Mouse (Mus musculus): ENCODE measurements around the gene Traf1. TPM values are rescaled to one million over a fixed set of nuclear protein-coding genes. Genes with fewer than 3 reads are reported as not detected.

Gene Traf1
- polyA plus RNA-seq, 1 experiment from 2014 or later = 0.76 TPM

DNA sequence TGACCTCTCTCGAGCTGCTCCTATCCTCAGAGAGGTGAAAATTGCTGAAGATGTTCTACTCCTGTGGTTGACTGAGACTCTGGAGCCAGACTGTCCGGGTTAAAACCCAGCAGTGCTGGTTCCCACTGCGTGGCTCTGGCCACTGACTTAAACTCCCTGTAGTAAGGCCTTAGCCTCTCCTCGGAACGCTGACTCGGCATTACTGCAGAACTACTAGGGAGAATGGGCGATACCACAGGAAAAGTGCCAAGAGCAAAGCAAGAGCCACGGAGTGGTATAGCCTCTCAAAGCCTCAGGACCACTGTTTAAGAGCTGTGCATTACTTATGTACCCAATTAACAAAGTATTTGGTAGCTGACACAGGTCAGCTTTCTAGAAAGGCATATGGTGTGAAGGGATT lies 23.3 kb upstream of the Traf1 start:
- Histone ChIP-seq H3K9ac (ENCODE audit: low read length) (no peak overlapping the region), H3K27me3 (replicated peaks; ENCODE audit: control insufficient read depth, insufficient read depth, low read length) (no peaks in the 10 kb centered on the region), H3K36me3 (ENCODE audit: control insufficient read depth, insufficient read depth, low read length) (no peaks in the 10 kb centered on the region), H3K4me2 (ENCODE audit: low read length) (no peak overlapping the region), H3K4me3 (ENCODE audit: low read depth, low read length) (no peak overlapping the region), H3K27ac (ENCODE audit: low read depth, low read length) (no peak overlapping the region), H3K4me1 (ENCODE audit: control insufficient read depth, insufficient read depth, low read length) (0 out of 2 replicates have a peak, but pooled peaks cover 2% of the 10 kb centered on the region), H3K9me3 (replicated peaks; ENCODE audit: control insufficient read depth, low read length) (no peaks in the 10 kb centered on the region)
- DNase-seq (ENCODE audit: low spot score) = no peak
- 90% methylated on average over 8 of the region's 8 CpGs for WGBS
- ATAC-seq = no peak

- WGBS = 64% methylated on average over 11 of the region's 11 CpGs
- ATAC-seq = no peak
- 0 out of 2 replicates have a peak, but pooled peaks cover 2% of the 10 kb centered on the region for H3K4me1 ChIP-seq (ENCODE audit: control insufficient read depth, insufficient read depth, low read length)
- no peak overlapping the region for H3K4me3 ChIP-seq (ENCODE audit: low read depth, low read length)
- peak; percentile 17 for DNase-seq (ENCODE audit: low spot score)
- no peak overlapping the region for H3K9ac ChIP-seq (ENCODE audit: low read length)
- no peaks in the 10 kb centered on the region for H3K36me3 ChIP-seq (ENCODE audit: control insufficient read depth, insufficient read depth, low read length)
- H3K27me3 ChIP-seq (replicated peaks; ENCODE audit: control insufficient read depth, insufficient read depth, low read length) = no peaks in the 10 kb centered on the region
- no peak overlapping the region for H3K27ac ChIP-seq (ENCODE audit: low read depth, low read length)
- H3K9me3 ChIP-seq (replicated peaks; ENCODE audit: control insufficient read depth, low read length) = no peaks in the 10 kb centered on the region
- H3K4me2 ChIP-seq (ENCODE audit: low read length) = no peak overlapping the region
Measured at GRCm38 (mm10) chr2:34982906-34983698, 21.5 kb upstream of the Traf1 start.

DNA sequence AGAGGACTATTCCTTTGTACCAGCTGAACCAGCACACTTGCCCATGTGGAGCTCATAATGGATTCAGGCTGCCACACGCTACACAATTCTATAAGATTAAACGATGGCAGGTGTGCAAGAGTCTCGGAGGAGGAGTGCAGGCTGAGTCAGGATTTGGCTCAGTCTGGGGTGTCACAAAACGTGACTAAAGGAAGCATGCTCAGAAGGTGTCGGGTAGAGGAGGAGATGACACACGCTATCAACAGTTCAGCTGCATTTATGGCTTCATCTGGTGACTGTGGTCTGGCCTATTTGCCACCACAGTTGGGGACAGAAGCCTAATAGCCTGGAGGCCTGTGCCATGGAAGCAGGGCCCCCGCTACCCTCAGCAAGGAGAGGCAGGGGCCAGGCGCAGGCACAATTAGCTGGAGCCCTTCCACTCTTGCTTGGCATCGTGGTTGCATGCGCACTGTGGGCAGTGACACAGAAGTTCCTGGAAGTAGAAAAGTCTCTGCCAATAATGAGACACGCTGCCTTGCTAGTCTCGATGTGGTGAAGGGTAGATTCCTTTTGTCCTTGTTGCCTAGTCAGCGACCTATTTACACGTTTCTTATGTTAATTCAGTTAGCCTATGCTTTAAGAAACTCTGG lies 20.6 kb upstream of the Traf1 start:
- Histone ChIP-seq H3K9ac (ENCODE audit: low read length) (no peak overlapping the region), H3K4me2 (ENCODE audit: low read length) (no peak overlapping the region), H3K27ac (ENCODE audit: low read depth, low read length) (no peak overlapping the region), H3K4me1 (ENCODE audit: control insufficient read depth, insufficient read depth, low read length) (0 out of 2 replicates have a peak, but pooled peaks cover 2% of the 10 kb centered on the region), H3K27me3 (replicated peaks; ENCODE audit: control insufficient read depth, insufficient read depth, low read length) (no peaks in the 10 kb centered on the region), H3K36me3 (ENCODE audit: control insufficient read depth, insufficient read depth, low read length) (no peaks in the 10 kb centered on the region), H3K9me3 (replicated peaks; ENCODE audit: control insufficient read depth, low read length) (no peaks in the 10 kb centered on the region), H3K4me3 (ENCODE audit: low read depth, low read length) (no peak overlapping the region)
- no peak; the same call in 1 of the 2 replicates for ATAC-seq
- 43% methylated on average over 14 of the region's 14 CpGs for WGBS
- peak; percentile 31 for DNase-seq (ENCODE audit: low spot score)

DNA sequence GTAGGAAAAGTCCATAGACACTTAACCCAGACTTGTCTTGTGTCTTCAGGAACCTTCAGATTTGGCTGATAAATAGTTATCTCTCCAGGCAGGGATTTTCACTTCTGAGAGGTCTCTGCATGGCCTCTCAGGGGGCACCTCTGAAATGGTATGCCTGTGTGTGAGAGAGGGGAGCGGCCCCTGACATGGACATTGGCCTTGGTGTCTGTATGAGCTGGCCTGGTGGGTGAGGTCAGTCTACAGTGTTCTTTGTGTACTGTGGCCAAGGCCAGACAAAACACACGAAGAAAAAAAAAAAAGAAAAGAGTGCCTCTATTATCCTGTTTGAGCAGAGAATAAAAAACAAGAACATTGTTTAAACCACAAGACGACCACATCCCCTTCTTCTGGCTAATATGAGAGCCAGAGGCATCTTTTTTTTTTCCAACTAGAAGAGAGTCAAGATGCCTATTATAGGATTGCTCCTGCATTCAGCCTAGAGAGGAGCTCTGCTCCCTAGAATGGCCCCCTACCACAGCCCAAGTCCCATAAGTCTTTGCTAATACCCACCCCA lies 18.0 kb upstream of the Traf1 start:
- Histone ChIP-seq H3K9ac (ENCODE audit: low read length) (no peak overlapping the region), H3K27ac (ENCODE audit: low read depth, low read length) (no peak overlapping the region), H3K36me3 (ENCODE audit: control insufficient read depth, insufficient read depth, low read length) (no peaks in the 10 kb centered on the region), H3K9me3 (replicated peaks; ENCODE audit: control insufficient read depth, low read length) (no peaks in the 10 kb centered on the region), H3K27me3 (replicated peaks; ENCODE audit: control insufficient read depth, insufficient read depth, low read length) (no peaks in the 10 kb centered on the region), H3K4me1 (ENCODE audit: control insufficient read depth, insufficient read depth, low read length) (0 out of 2 replicates have a peak, but pooled peaks cover 2% of the 10 kb centered on the region), H3K4me2 (ENCODE audit: low read length) (no peak overlapping the region), H3K4me3 (ENCODE audit: low read depth, low read length) (no peak overlapping the region)
- WGBS = 63% methylated on average over 3 of the region's 3 CpGs
- DNase-seq (ENCODE audit: low spot score) (no peak), ATAC-seq (no peak)

DNA sequence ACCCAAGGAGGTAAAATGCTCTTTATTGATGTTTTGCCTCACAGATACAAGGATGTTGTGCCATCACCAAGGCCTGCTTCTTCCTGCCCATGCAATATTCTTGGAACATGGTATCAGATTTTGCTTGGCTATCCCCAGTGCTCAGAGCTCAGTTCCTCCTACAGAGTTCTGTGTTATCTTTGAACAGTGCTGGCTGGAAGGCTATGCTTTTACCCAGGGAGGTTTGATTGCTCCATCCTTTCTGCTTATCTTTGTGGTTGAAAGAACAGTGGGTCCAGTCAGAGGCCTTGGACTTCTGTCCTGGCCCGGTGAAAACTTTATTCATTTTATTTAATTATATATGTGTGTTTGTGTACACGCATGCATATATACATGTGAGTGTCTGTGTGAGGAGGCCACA lies 16.7 kb upstream of the Traf1 start:
- no peak for ATAC-seq
- DNase-seq (ENCODE audit: low spot score) = no peak
- H3K9me3 ChIP-seq (replicated peaks; ENCODE audit: control insufficient read depth, low read length) = no peaks in the 10 kb centered on the region
- no peak overlapping the region for H3K4me2 ChIP-seq (ENCODE audit: low read length)
- no peak overlapping the region for H3K4me3 ChIP-seq (ENCODE audit: low read depth, low read length)
- H3K27ac ChIP-seq (ENCODE audit: low read depth, low read length) = no peak overlapping the region
- 95% methylated on average over 2 of the region's 2 CpGs for WGBS
- H3K9ac ChIP-seq (ENCODE audit: low read length) = no peak overlapping the region
- H3K27me3 ChIP-seq (replicated peaks; ENCODE audit: control insufficient read depth, insufficient read depth, low read length) = no peaks in the 10 kb centered on the region
- no peaks in the 10 kb centered on the region for H3K36me3 ChIP-seq (ENCODE audit: control insufficient read depth, insufficient read depth, low read length)
- 0 out of 2 replicates have a peak, but pooled peaks cover 2% of the 10 kb centered on the region for H3K4me1 ChIP-seq (ENCODE audit: control insufficient read depth, insufficient read depth, low read length)

DNA sequence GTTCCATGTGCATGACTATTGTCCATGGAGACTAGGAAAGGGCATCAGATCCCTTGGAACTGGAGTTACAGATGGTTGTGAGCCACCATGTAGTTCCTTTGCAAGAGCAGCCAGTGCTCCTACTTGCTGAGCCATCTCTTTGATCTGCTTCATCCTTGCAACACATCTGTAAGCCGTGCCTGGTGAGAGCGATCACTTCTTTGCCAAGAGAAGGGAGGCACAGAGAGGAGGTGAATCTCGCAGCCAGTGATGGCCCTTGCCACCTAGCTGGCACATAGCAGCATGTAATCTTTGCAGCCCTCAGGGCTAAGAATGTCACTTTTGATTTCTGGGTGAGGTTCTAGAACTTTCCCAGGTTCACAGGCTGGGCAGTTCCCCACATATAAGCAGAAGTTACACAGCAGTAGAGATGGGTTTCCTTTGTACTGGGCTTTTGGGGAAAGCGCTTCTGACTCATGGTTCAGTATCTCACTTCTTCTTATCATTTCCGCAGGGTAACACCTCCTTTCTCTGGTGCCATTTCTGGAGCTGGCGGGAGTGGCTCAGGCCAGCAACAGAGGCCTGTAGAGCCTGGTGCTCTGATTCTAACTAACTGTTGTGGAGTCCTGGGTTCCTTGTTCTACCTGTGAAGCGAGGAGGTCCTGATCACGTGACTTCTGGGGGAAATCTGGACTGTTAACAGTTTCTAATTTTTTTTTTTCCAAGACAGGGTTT lies 15.5 kb upstream of the Traf1 start:
- Histone ChIP-seq H3K27ac (ENCODE audit: low read depth, low read length) (no peak overlapping the region), H3K36me3 (ENCODE audit: control insufficient read depth, insufficient read depth, low read length) (no peaks in the 10 kb centered on the region), H3K4me3 (ENCODE audit: low read depth, low read length) (no peak overlapping the region), H3K9ac (ENCODE audit: low read length) (no peak overlapping the region), H3K4me2 (ENCODE audit: low read length) (no peak overlapping the region), H3K27me3 (replicated peaks; ENCODE audit: control insufficient read depth, insufficient read depth, low read length) (no peaks in the 10 kb centered on the region), H3K9me3 (replicated peaks; ENCODE audit: control insufficient read depth, low read length) (no peaks in the 10 kb centered on the region), H3K4me1 (ENCODE audit: control insufficient read depth, insufficient read depth, low read length) (no peaks in the 10 kb centered on the region)
- DNase-seq (ENCODE audit: low spot score) (no peak), ATAC-seq (no peak)
- 87% methylated on average over 8 of the region's 8 CpGs for WGBS

- ATAC-seq (no peak), DNase-seq (ENCODE audit: low spot score) (no peak)
- Histone ChIP-seq H3K9me3 (replicated peaks; ENCODE audit: control insufficient read depth, low read length) (no peaks in the 10 kb centered on the region), H3K4me2 (ENCODE audit: low read length) (no peak overlapping the region), H3K27ac (ENCODE audit: low read depth, low read length) (no peak overlapping the region), H3K36me3 (ENCODE audit: control insufficient read depth, insufficient read depth, low read length) (no peaks in the 10 kb centered on the region), H3K9ac (ENCODE audit: low read length) (no peak overlapping the region), H3K4me1 (ENCODE audit: control insufficient read depth, insufficient read depth, low read length) (no peaks in the 10 kb centered on the region), H3K4me3 (ENCODE audit: low read depth, low read length) (no peak overlapping the region), H3K27me3 (replicated peaks; ENCODE audit: control insufficient read depth, insufficient read depth, low read length) (no peaks in the 10 kb centered on the region)
- WGBS = 95% methylated on average over 6 of the region's 6 CpGs
Measured at GRCm38 (mm10) chr2:34976447-34976846, 14.9 kb upstream of the Traf1 start.

DNA sequence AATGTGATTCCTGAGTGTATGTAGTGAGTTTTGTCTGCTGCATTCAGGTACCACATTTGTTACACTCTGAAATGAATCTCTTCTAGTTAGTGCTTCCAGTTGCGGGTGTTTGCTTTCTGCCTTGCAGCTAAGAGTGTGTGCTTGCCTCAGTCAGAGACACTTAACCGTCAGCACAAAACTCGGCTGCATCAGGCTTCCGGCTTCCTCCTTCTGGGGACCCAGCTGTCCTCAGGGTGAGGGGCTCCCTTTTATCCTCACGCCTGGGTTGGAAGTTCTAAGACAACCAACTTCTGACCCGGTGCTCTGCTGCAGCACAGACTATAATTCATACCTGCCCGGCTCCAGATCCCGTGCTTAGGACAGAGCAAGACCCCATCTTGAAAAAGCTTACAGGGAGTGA lies 11.5 kb upstream of the Traf1 start:
- WGBS = 93% methylated on average over 8 of the region's 8 CpGs
- DNase-seq (ENCODE audit: low spot score) (no peak), ATAC-seq (no peak)
- H3K27me3 ChIP-seq (replicated peaks; ENCODE audit: control insufficient read depth, insufficient read depth, low read length) = no peaks in the 10 kb centered on the region
- H3K27ac ChIP-seq (ENCODE audit: low read depth, low read length) = no peak overlapping the region
- H3K4me3 ChIP-seq (ENCODE audit: low read depth, low read length) = no peak overlapping the region
- H3K36me3 ChIP-seq (ENCODE audit: control insufficient read depth, insufficient read depth, low read length) = no peaks in the 10 kb centered on the region
- no peaks in the 10 kb centered on the region for H3K9me3 ChIP-seq (replicated peaks; ENCODE audit: control insufficient read depth, low read length)
- no peak overlapping the region for H3K4me2 ChIP-seq (ENCODE audit: low read length)
- H3K9ac ChIP-seq (ENCODE audit: low read length) = no peak overlapping the region
- no peaks in the 10 kb centered on the region for H3K4me1 ChIP-seq (ENCODE audit: control insufficient read depth, insufficient read depth, low read length)

All from forebrain, embryonic 14.5 days (tissue).